Mouse (Mus musculus) stomach, embryonic 16.5 days (tissue): ENCODE results near the gene Aldh1b1. TPM values are rescaled to one million over a fixed set of nuclear protein-coding genes. Genes with fewer than 3 reads are reported as not detected.

Experiments used
- ATAC-seq: fragments of 200-750 bp; cut with Nextera tagmentation; 2 replicates; pipeline ENCODE4 v1.8.0; 2017; ENCODE audit warnings: moderate number of reproducible peaks, moderate TSS enrichment; ENCODE audit not compliant: insufficient read depth, low FRiP score
- H3K27ac ChIP-seq: fragments of 300-500 bp; sonication (generic); 2 replicates; pipeline ENCODE4 v1.5.1; 2014; ENCODE audit warnings: low read length
- H3K27me3 ChIP-seq: fragments of 300-500 bp; sonication (generic); 2 replicates; pipeline ENCODE4 v1.6.1; 2014; ENCODE audit warnings: low read length, control low read depth, mixed read lengths; ENCODE audit not compliant: control insufficient read depth, insufficient read depth
- H3K36me3 ChIP-seq: fragments of 300-500 bp; sonication (generic); 2 replicates; pipeline ENCODE4 v1.6.1; 2014; ENCODE audit warnings: low read length; ENCODE audit not compliant: control insufficient read depth, insufficient read depth
- H3K4me1 ChIP-seq: fragments of 300-500 bp; sonication (generic); 2 replicates; pipeline ENCODE4 v1.6.1; 2014; ENCODE audit warnings: low read length, control low read depth, mixed read lengths; ENCODE audit not compliant: control insufficient read depth, insufficient read depth
- H3K4me2 ChIP-seq: fragments of 300-500 bp; sonication (generic); 2 replicates; pipeline ENCODE4 v1.6.1; 2014; ENCODE audit warnings: low read depth, low read length, mixed read lengths
- H3K4me3 ChIP-seq: fragments of 300-500 bp; sonication (generic); replicated peaks from 2 replicates; pipeline ENCODE4 v1.5.1; 2014; ENCODE audit warnings: mild to moderate bottlenecking, low read length
- H3K9ac ChIP-seq: fragments of 300-500 bp; sonication (generic); 2 replicates; pipeline ENCODE4 v1.6.1; 2014; ENCODE audit warnings: low read length
- H3K9me3 ChIP-seq: fragments of 300-500 bp; sonication (generic); replicated peaks from 2 replicates; pipeline ENCODE4 v1.6.1; 2016; ENCODE audit warnings: low read length, control low read depth; ENCODE audit not compliant: control insufficient read depth
- WGBS: fragments of 180-500 bp; shearing (Covaris S2); extraction: QIAGEN DNeasy Blood & Tissue Kit; methylation state at CpG from one replicate; pipeline ENCODE4 v1.1.7; 2014; 5-methylcytosine and 5-hydroxymethylcytosine counted together
- polyA plus RNA-seq: library from polyadenylated mRNA; unstranded; fragments of >200 nt; fragmentation: Nextera tagmentation; extraction: Ambion mirVana; gene quantifications from 2 replicates; pipeline ENCODE4 v1.2.1, GENCODE M21; 2015

Aldh1b1 gene
- polyA plus RNA-seq, 1 experiment from 2014 or later: 95.3 TPM

DNA sequence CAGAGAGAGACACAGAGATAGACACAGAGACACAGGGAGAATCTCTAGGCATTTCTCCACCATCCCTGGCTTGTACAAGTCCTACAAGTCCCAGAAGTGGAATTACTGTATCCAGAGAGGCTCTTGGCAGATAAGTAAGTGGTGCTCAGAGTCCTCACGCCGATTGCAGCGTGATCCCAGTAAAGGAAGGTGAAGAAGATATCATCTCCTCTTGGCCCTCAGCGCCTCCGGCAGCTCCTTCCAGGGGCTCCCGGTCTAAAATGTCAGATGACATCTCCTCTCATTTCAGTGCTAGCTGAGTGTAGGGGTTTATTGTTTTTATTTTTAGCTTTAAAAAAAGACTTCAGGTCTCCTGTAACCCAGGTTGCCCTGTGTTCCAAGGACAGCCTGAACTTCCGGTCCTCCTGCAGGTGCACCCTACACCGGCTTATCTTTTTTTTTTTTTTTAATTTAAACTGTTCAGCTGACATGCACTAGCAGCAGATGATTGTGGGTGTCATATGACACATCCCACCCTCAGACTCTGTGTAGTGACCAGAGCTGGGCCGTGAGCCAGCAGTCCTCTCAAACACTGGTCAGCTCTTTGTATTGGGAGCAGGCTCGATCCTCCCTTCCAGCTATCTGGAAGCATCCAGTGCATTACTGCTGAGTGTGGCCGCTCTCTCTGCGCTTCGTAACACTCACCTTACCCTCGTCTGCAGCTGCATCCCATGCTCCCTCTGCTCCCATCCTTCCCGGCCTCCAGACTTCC is 54.8 kb downstream of the Aldh1b1 start:
- H3K9me3 ChIP-seq: no peaks in the 10 kb centered on the region
- no peaks in the 10 kb centered on the region for H3K27me3 ChIP-seq
- WGBS: 70% methylated on average over 15 of the region's 15 CpGs
- H3K4me1 ChIP-seq: peaks cover 4% of the 10 kb centered on the region
- H3K27ac ChIP-seq: no peak overlapping the region; the same call in 1 of the 2 replicates
- H3K9ac ChIP-seq: no peak overlapping the region
- H3K36me3 ChIP-seq: no peaks in the 10 kb centered on the region
- ATAC-seq: no peak
- no peak overlapping the region for H3K4me2 ChIP-seq
- H3K4me3 ChIP-seq: no peak overlapping the region

Other genes starting within 250 kb of the Aldh1b1 start
- 0.40 and 0.46 TPM in 2 replicates for gene Igfbpl1, start 27.9 kb downstream of the Aldh1b1 start, polyA plus RNA-seq
- gene Stra6l, start 49.6 kb downstream of the Aldh1b1 start, polyA plus RNA-seq: 0.99 and 1.3 TPM in 2 replicates
- 0.22 and 0.28 TPM in 2 replicates for gene Ccdc180, start 91.3 kb downstream of the Aldh1b1 start, polyA plus RNA-seq
- gene Tdrd7, start 166.3 kb downstream of the Aldh1b1 start, polyA plus RNA-seq: 22.6 and 24.5 TPM in 2 replicates
- 5.5 and 16.2 TPM in 2 replicates for gene Tmod1, start 239.9 kb downstream of the Aldh1b1 start, polyA plus RNA-seq